Mouse (Mus musculus): Measurements from ENCODE around the gene Nr3c2.

DNA sequence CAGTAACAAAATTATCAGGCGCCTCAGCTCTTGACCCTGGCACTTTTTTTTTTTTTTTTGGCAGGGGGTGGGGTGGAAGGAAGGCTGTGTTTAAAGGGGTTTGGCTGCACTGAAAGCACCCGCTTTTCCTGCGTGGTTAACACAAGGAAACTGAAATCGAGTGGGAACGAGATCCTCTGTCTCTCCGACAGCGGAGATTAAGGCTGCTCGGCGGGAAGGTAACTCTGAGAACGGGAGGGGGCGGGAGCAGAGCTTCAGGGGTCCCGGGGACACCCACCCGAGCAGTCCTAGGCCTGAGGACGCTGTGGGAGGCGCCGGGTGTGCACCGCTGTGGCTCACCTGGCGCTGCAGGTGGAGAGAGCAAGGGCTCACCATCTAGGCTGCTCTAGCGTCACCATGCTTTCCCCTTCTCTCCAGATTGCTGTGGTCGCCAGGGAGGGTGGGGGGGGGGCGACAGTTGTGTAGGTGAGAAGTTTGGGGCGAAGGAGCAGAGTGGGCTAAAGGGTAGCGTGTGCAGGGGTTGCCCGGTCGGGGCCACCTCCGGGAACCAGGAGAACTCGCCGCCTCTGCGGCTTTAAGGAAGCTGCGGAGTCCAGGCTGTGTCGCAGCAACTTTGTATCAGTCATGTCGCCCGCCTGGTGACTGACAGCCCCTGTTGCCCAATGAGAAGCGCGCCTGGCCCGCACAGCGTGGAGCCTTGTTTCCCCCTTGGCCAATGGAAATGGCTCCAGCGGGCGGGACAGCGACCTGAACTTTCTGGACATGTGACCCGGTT, 2.4 kb downstream of the Nr3c2 start:
- TF ChIP-seq CTCF (conservative IDR thresholded peaks at IDR 0.05; ENCODE audit: insufficient read depth, insufficient read length, low read depth, low read length) (no peak), POLR2A (IDR thresholded peaks at IDR 0.05; ENCODE audit: low read depth, low read length) (peak; percentile 99)

Data from kidney, adult 2 months (tissue).